Mouse (Mus musculus) adipose tissue, adult 10 weeks (tissue): ENCODE data around the gene Peli1. TPM values are rescaled to one million over a fixed set of nuclear protein-coding genes. Genes with fewer than 3 reads are reported as not detected.

ENCODE experiments used
- polyA plus RNA-seq: library from polyadenylated mRNA; stranded (reverse); fragments of 350-450 nt; fragmentation: Illumina TruSeq; extraction: RNeasy Lipid Tissue Mini Kit (QIAGEN cat#74804); gene quantifications from one replicate; pipeline ENCODE4 v1.2.3, GENCODE M21; 2014; ENCODE audit warnings: low read depth, low replicate concordance

Gene Peli1
- polyA plus RNA-seq, result 26.0 TPM

DNA sequence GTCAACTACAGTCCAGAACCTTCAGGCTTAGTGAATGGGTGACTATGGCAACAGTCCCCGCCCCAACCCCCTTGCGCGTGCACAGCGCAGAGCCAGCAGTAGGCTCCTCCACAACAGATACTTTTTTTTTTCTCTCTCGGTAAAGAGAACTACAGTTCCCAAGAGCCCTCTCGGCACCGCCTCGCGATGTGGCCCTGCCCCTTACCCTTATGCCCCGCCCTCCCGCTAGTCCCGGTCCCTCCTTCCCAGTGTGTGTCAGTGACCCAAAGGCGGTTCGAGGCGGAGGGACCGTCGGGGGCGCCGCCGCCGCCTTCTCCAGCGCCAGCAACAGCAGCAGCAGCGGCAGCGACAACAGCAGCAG lies at the start of gene Peli1:
Gene Peli1, plus strand, starts transcription at position 225 of the 361 bp plus-strand sequence.

Other genes starting within 250 kb of the Peli1 start
- 36.5 TPM for gene Vps54, start 148.0 kb downstream of the Peli1 start, polyA plus RNA-seq